Mouse (Mus musculus) embryonic facial prominence, embryonic 10.5 days (tissue): ENCODE measurements around the gene Gm42957. TPM values are rescaled to one million over a fixed set of nuclear protein-coding genes. Genes with fewer than 3 reads are reported as not detected.
"Not testable (repeated sequence)": the region's sequence is repeated elsewhere in the genome, so short reads cannot be mapped to it uniquely, and the experiment has no call there.

Source experiments
- DNase-seq: peaks from one replicate; pipeline ENCODE4 v3.0.0-alpha.2; 2017; ENCODE audit warnings: low spot score
- H3K27ac ChIP-seq: fragments of 300-500 bp; sonication (generic); replicated peaks from 2 replicates; pipeline ENCODE4 v1.5.1; 2016; ENCODE audit warnings: mild to moderate bottlenecking
- H3K27me3 ChIP-seq: fragments of 300-500 bp; sonication (generic); replicated peaks from 2 replicates; pipeline ENCODE4 v1.6.1; 2016; ENCODE audit warnings: low read depth, mild to moderate bottlenecking; ENCODE audit not compliant: poor library complexity, severe bottlenecking
- H3K36me3 ChIP-seq: fragments of 300-500 bp; sonication (generic); replicated peaks from 2 replicates; pipeline ENCODE4 v1.6.1; 2016; ENCODE audit warnings: mild to moderate bottlenecking, moderate library complexity
- H3K4me1 ChIP-seq: fragments of 300-500 bp; sonication (generic); 2 replicates; pipeline ENCODE4 v1.6.1; 2016
- H3K4me3 ChIP-seq: fragments of 300-500 bp; sonication (generic); 2 replicates; pipeline ENCODE4 v1.5.1; 2016; ENCODE audit warnings: mild to moderate bottlenecking, moderate library complexity
- H3K9me3 ChIP-seq: fragments of 300-500 bp; sonication (generic); 2 replicates; pipeline ENCODE4 v1.6.1; 2016; ENCODE audit warnings: mild to moderate bottlenecking
- WGBS: fragments of 180-500 bp; shearing (Covaris S2); methylation state at CpG from one replicate; pipeline ENCODE4 v1.1.7; 2016; 5-methylcytosine and 5-hydroxymethylcytosine counted together
- polyA plus RNA-seq: library from polyadenylated mRNA; unstranded; fragments of >200 nt; fragmentation: Nextera tagmentation; extraction: Ambion mirVana; gene quantifications from 2 replicates; pipeline ENCODE4 v1.2.1, GENCODE M21; 2016

The Gm42957 gene
- polyA plus RNA-seq, 1 experiment from 2014 or later = 0.09 TPM

DNA sequence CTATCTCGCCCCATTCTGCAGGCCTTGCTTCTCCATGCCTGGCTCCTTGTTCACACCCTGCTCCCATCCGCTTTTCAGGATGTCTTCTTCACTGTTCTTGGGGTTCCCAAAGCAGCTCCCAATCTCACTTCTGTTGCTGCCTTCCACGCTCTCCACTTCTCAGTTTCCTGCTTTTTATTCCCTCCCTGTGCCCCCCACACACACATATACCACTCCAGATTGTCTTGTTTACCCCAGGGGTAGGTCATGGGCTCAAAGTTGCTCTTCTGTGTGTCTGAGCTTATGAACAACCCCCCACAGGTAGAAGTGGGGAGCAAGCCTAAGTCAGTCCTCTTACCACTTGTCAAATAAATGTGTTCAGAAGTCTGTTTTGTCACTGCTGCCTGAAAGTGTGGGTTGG is 35.9 kb upstream of the Gm42957 start:
- H3K9me3 ChIP-seq = no peaks in the 10 kb centered on the region
- peaks cover 79% of the 10 kb centered on the region for H3K4me1 ChIP-seq
- 63% methylated on average over 3 of the region's 3 CpGs for WGBS
- H3K4me3 ChIP-seq = peak overlapping the region; percentile 59; the same call in 1 of the 2 replicates
- peaks cover 11% of the 10 kb centered on the region for H3K36me3 ChIP-seq
- H3K27ac ChIP-seq = peak overlapping the region; percentile 81; the same call in 1 of the 2 replicates
- peaks cover 54% of the 10 kb centered on the region for H3K27me3 ChIP-seq
- no peak for DNase-seq

DNA sequence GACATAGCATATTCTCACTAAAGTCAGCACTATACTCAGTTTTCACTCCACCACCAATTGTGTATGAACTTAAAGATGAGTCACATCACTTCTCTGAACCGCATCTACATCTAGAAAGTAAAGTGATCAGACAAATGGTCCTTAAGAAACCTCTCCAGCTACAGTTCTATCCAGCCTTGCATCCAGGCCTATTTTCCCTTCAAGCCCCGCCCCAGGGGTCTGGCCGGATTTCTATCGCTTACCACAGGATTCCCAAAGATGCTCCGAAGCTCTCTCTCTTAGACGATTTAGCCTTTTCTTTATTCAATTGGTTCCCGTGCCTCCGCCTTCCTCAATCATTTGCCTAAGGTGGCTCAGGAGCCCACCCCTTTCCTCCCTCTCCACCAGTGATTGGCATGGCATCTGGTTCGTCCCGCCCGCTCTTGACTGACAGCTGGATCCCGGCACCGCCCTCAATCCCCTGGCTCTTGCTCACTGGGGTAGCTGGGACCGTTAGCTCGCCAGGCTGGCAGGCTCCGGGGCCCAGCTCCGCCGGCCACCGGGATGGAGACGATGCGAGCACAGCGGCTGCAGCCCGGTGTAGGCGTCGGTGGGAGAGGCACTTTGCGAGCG is 34.5 kb upstream of the Gm42957 start, which contains the start of gene Lix1l:
Gene Lix1l (plus strand): TSS at position 511 of the 612 bp plus-strand sequence.
- peak within 1 kb of the TSS; percentile 95 for H3K4me3 ChIP-seq
- H3K9me3 ChIP-seq = no peaks in the 10 kb centered on the region
- WGBS = under 1% methylated on average over 27 of the region's 27 CpGs
- peak within 1 kb of the TSS; percentile 96 for H3K27ac ChIP-seq
- DNase-seq = peak; percentile 96
- peaks cover 41% of the 10 kb centered on the region for H3K27me3 ChIP-seq
- peaks cover 21% of the 10 kb centered on the region for H3K36me3 ChIP-seq
- H3K4me1 ChIP-seq = peaks cover 76% of the 10 kb centered on the region

DNA sequence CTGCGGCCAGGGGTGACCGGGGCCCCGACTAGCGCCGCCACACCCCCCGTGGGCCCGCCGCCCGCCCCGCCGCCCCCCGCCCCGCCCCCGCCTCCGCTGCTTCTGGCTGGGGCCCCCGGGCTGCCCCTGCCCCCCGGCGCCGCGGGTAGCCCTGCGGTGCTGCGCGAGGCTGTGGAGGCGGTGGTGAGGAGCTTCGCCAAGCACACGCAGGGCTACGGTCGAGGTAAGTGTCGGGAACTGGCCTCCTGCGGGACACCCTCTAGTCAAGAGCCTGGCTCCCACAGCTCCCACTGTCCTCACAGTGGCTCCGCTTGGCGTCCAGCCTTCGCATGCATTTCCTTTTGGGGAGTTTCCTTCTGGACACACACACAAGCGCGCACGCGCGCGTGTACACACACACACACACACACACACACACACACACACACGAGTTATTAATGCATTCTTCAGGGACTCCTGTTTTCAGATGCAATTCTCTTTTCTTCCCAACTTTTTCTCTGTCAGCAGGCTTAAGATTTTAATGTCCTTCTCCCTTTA is 34.0 kb upstream of the Gm42957 start:
- under 1% methylated on average over 40 of the region's 40 CpGs for WGBS

DNA sequence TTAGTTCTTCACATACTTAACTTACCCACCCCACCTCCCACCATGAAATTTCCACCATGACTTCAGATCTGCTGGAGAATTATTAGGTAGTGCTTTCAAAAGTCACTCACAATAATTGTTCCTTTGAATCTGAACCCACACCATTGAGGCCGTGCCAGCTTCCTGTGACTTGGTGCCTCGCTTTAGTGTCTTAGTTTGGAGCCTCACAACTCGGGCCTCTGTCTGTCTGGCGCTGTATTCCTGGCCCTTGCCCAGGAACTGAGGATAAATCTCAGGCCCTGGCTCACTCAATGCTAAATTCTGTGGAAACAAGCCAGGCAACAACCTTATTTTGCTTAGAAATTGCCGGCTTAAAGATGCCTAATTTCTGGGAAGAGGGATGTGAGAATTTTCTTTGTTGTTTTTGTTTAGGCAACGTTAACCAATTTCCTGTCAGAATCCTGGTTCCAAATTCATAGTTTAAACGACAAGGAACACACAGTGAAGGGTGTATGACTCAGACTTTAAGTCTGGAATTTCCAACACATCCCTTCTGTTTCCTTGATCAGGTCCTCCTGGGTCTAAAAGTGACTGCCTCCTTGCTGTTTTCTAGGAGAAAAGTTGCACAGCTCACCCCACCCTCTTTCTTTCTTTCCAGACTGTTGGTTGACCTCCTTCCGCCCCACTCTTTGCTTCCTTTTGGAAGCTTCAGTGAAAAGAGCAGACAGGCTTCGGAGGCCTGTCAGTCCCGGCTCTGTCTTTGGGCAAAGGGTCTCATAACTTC is 33.2 kb upstream of the Gm42957 start:
- Histone ChIP-seq H3K9me3 (no peaks in the 10 kb centered on the region), H3K4me1 (peaks cover 62% of the 10 kb centered on the region), H3K36me3 (peaks cover 25% of the 10 kb centered on the region), H3K4me3 (peak overlapping the region; percentile 95), H3K27ac (peak overlapping the region; percentile 96), H3K27me3 (peaks cover 28% of the 10 kb centered on the region)
- no peak for DNase-seq
- WGBS = 36% methylated on average over 10 of the region's 10 CpGs

More for the DNA sequence above, 34.0 kb upstream of the Gm42957 start:
- H3K4me1 ChIP-seq = peaks cover 70% of the 10 kb centered on the region
- peak; percentile 77 for DNase-seq
- no peaks in the 10 kb centered on the region for H3K9me3 ChIP-seq
- peak overlapping the region; percentile 96 for H3K27ac ChIP-seq
- peaks cover 24% of the 10 kb centered on the region for H3K36me3 ChIP-seq
- peaks cover 36% of the 10 kb centered on the region for H3K27me3 ChIP-seq
- peak overlapping the region; percentile 95 for H3K4me3 ChIP-seq

DNA sequence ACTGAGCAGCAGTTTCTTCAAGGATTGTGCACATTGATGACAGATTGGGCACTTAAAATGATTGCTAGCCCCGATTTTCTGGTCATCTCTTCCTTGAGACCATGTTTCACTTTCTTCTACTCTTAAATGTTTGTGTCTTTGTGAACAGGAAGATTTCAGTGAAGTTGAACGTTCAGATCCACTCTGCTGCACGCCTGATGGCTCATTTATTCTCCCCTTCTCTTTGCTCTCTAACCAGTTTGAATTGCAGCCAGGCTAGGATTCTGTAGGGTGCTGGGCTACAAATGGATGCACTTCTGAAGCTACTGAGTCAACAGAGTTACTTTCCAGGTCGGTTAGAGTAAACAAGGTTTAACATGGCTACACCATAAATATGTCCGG is 32.6 kb upstream of the Gm42957 start:
- Histone ChIP-seq H3K27ac (peak overlapping the region; percentile 96), H3K27me3 (peaks cover 23% of the 10 kb centered on the region), H3K4me3 (peak overlapping the region; percentile 95), H3K4me1 (peaks cover 57% of the 10 kb centered on the region), H3K36me3 (peaks cover 30% of the 10 kb centered on the region), H3K9me3 (no peaks in the 10 kb centered on the region)
- DNase-seq = no peak
- WGBS = 55% methylated on average over 5 of the region's 5 CpGs

DNA sequence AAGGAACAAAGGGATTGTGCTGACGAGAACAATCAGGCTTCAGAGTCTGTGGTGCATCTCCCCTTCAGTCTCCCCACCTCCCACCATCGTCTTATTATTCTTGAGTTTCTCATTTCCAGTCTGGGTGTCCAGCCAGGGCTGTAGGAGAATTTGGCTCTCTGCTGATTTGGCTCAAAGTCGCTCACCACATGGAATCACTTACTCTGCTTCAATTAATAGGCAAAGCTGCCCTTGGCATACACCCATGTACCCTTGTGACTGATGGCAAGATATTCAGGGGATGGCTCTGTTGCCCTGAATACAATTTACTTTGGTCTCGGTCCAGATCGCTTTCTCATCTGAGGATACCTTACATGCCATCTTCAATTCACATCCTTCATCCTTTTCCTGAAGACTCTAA is 32.0 kb upstream of the Gm42957 start:
- Histone ChIP-seq H3K4me1 (peaks cover 51% of the 10 kb centered on the region), H3K4me3 (peak overlapping the region; percentile 95), H3K27ac (0 out of 2 replicates have a peak overlapping the region, but pooled peaks have one; percentile 96), H3K36me3 (peaks cover 36% of the 10 kb centered on the region), H3K9me3 (no peaks in the 10 kb centered on the region), H3K27me3 (peaks cover 18% of the 10 kb centered on the region)
- 63% methylated on average over 5 of the region's 5 CpGs for WGBS
- DNase-seq = no peak

DNA sequence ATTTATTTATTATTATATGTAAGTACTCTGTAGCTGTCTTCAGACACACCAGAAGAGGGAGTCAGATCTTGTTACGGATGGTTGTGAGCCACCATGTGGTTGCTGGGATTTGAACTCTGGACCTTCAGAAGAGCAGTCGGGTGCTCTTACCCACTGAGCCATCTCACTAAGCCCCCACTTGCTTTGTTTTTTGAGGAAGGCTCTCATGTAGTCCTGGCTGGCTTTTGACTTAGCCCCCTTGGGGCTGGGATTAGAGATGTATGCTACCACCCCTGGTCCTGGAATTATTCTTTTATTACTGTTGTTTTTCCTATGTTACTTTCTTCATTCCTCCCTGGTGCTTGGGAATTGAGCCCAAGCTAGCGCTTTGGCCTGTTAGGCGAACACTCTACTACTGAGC is 29.3 kb upstream of the Gm42957 start:
- H3K27ac ChIP-seq, DNase-seq, H3K9me3 ChIP-seq, H3K27me3 ChIP-seq, H3K4me3 ChIP-seq: not testable (repeated sequence)
- H3K4me1 ChIP-seq = peaks cover 30% of the 10 kb centered on the region
- 91% methylated on average over 4 of the region's 4 CpGs for WGBS
- peaks cover 46% of the 10 kb centered on the region for H3K36me3 ChIP-seq

DNA sequence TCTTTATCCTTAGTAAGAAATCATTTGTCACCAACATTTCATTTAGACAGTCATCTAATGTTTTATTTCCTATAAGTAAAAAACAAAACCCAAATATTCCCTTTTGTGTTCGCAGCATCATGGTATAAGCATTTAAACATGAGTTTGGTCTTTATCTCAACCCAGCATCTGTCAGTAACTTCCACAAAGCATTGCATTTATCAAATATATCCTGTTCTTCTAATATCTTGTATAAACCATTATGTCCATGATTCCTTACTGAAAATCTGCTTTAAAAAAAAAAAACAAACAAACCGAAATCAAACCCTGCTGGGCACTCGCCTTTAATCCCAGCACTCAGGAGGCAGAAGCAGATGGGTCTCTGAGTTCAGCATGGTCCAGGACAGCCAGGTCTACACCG is 28.7 kb upstream of the Gm42957 start:
- Histone ChIP-seq H3K4me3 (no peak overlapping the region), H3K36me3 (peaks cover 50% of the 10 kb centered on the region), H3K9me3 (no peaks in the 10 kb centered on the region), H3K27ac (no peak overlapping the region), H3K4me1 (peaks cover 24% of the 10 kb centered on the region), H3K27me3 (no peaks in the 10 kb centered on the region)
- DNase-seq = no peak
- 81% methylated on average over 4 of the region's 4 CpGs for WGBS

DNA sequence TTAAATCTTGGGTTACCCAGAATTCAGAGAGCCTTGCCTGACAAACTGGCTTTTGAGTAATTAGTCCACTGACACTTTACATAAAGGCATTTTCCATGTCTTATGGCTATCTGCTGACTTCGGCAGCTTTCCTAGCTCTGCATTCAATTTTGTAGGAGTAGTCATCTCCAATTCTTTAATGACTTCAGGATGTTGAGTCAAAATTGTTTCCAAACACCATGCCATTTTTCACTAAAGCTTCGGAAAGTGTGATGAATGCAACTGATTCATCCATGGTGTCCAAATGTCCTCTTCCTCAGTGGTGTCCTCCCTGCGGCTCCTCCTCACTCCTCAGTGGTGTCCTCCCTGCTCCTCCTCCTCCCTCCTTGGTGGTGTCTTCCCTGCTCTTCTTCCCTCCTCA is 17.3 kb upstream of the Gm42957 start:
- WGBS = 80% methylated on average over 3 of the region's 3 CpGs

DNA sequence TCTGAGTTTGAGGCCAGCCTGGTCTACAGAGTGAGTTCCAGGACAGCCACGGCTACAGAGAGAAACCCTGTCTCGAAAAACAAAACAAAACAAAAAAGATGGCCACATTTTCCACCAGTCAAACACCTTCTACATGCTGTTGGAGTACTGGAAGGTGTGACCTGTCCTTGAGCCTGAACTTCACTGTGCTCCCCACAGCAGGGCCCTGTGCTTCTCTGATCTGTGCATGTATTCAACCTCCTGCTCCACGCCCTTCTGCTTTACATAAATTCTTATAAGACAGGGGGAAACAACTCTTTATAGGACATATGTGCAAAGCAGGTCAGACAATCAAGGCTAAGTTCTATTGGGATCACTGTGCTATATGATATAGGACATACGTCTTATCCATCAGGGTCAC is 12.1 kb upstream of the Gm42957 start:
- WGBS = 91% methylated on average over 4 of the region's 4 CpGs
- H3K9me3 ChIP-seq = no peaks in the 10 kb centered on the region
- H3K36me3 ChIP-seq = peaks cover 86% of the 10 kb centered on the region
- no peak for DNase-seq
- H3K27me3 ChIP-seq = no peaks in the 10 kb centered on the region
- H3K4me3 ChIP-seq = no peak overlapping the region
- no peaks in the 10 kb centered on the region for H3K4me1 ChIP-seq
- no peak overlapping the region for H3K27ac ChIP-seq

More for the DNA sequence above, 17.3 kb upstream of the Gm42957 start:
- Histone ChIP-seq H3K27ac (no peak overlapping the region), H3K9me3 (no peaks in the 10 kb centered on the region), H3K4me1 (no peaks in the 10 kb centered on the region), H3K27me3 (no peaks in the 10 kb centered on the region), H3K36me3 (peaks cover 90% of the 10 kb centered on the region), H3K4me3 (no peak overlapping the region)
- no peak for DNase-seq

DNA sequence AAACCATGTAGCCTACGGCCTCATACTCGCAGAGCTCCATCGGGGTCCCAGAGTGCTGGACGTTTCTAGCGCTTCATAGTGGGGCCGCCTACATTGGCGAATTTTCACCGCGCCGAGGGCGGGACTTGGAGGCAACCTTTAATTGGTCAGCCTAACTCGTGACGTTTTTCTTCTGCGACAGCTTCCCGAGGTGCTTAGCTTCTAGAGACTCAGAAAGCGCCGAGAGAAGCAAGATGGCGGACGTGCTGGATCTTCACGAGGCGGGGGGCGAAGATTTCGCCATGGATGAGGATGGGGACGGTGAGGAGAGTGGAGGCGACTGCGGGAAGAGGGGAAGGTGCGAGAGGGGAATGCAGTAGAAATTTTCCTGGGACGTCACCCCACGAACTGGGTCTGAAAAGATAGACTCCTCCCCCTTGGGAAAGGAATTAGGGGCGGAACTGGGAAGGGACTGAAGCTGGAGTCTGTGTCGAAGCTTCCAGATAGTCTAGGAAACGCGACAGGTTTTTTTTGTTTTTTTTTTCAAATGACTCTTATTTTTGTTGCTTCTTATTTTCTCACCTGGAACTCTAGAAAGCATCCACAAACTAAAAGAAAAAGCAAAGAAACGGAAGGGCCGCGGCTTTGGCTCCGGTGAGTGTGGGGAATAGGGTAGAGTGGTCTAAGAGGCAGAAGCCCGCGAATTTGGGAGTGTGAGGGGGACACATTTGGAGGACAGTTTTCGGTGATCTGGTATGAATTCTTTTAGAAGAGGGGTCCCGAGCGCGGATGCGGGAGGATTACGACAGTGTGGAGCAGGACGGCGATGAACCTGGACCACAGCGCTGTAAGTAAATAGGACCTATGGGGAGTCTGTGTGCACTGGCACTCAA is 5.3 kb upstream of the Gm42957 start, which contains the start of gene Rbm8a:
Gene Rbm8a (plus strand): TSS at position 205 of the 872 bp plus-strand sequence.
- H3K4me3 ChIP-seq = peak within 1 kb of the TSS; percentile 79
- H3K4me1 ChIP-seq = peaks cover 24% of the 10 kb centered on the region
- DNase-seq = peak; percentile 95
- H3K36me3 ChIP-seq = peaks cover 59% of the 10 kb centered on the region
- WGBS = 1% methylated on average over 48 of the region's 48 CpGs
- H3K9me3 ChIP-seq = no peaks in the 10 kb centered on the region
- no peaks in the 10 kb centered on the region for H3K27me3 ChIP-seq
- H3K27ac ChIP-seq = peak within 1 kb of the TSS; percentile 96

DNA sequence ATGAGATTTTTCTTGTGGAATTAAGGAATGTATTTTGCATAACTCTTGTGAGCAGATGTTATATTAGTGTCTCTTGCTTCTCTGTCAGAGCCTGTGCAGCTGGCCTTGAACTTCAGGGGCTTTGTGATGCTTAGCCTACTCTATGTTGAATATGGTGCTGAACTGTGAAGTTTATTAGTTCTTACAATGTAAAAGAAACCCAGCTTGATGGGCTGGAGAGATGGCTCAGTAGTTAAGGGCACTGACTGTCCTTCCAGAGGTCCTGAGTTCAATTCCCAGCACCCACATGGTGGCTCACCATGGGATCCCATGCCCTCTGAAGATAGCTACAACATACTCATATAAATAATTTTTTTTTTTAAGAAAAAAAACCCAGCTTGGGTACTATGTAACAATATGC is 3.2 kb upstream of the Gm42957 start:
- H3K27me3 ChIP-seq = no peaks in the 10 kb centered on the region
- no peak overlapping the region for H3K4me3 ChIP-seq
- peaks cover 41% of the 10 kb centered on the region for H3K4me1 ChIP-seq
- no peaks in the 10 kb centered on the region for H3K9me3 ChIP-seq
- H3K36me3 ChIP-seq = peaks cover 42% of the 10 kb centered on the region
- no peak for DNase-seq
- H3K27ac ChIP-seq = no peak overlapping the region
